Mouse (Mus musculus) kidney, adult 2 months (tissue): Measurements from ENCODE around the gene Zyx.

Source experiments
- CTCF ChIP-seq: fragments of 200-500 bp; conservative IDR thresholded peaks from 2 replicates; pipeline ENCODE4 v1.5.1; 2011; ENCODE audit warnings: low read depth, mild to moderate bottlenecking, control low read depth, low read length, moderate library complexity, mixed read lengths; ENCODE audit not compliant: insufficient read depth, insufficient read length
- POLR2A ChIP-seq: fragments of 200-500 bp; IDR thresholded peaks from one replicate; pipeline ENCODE4 v1.6.1; 2011; ENCODE audit warnings: low read depth, low read length, control low read depth

GRCm38 (mm10) chr6:42339981-42340380, 9.4 kb upstream of the Zyx start:
- TF ChIP-seq POLR2A (no peak), CTCF (no peak)
